Mouse (Mus musculus) retina, embryonic 14.5 days (tissue): ENCODE measurements at regions not wholly inside any gene's neighbourhood (a gene's known extent, or its start where the extent isn't known, plus 50 kb on each side); places are given as distances from the start of the nearest gene placed in this dataset.
A peak's percentile ranks its signal among the peaks of the same experiment; 100 is the strongest.

ENCODE experiments used
- DNase-seq: peaks from one replicate; pipeline ENCODE4 v3.0.0-alpha.2; 2015; ENCODE audit warnings: low spot score

DNA sequence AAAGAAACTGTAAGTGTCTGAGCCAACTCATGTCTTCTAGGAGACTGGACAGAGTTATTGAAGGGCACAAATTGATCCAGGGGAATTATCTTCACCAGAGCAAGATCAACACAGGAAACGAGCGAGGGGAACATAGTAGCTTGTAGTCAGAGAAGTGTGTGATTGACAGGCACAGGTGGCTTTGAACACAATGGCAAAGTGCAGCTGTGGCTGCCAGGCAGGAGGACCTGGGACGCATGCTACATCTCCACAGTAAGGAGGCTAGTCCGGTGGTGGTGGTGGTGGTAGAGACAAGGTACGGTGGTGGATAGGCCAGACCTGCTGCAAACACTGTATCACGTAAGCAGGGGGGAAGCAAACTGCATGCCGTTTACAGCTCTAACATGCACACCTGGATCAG lies 240.4 kb upstream of the Map3k7 start:
- DNase-seq = no peak

DNA sequence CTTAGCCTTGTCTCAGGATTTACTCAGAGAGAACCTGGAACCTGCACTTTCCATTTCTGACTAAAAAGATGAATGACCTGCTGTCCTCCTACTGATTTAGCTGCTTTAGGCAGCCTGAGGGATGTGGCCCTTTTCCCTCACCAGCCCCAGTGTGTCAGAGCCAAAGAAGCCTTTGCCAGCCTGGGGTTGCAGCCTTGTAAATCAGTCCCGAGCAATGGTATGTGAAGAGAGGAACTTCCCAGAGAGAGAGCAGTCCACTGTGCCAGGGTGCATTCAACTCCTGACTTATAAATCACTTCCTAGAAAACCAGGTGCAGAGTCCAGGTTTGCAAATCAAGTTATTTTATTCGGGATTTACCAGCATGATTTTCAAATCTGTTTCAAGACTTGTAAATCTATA lies 239.5 kb upstream of the Map3k7 start:
- DNase-seq = no peak

DNA sequence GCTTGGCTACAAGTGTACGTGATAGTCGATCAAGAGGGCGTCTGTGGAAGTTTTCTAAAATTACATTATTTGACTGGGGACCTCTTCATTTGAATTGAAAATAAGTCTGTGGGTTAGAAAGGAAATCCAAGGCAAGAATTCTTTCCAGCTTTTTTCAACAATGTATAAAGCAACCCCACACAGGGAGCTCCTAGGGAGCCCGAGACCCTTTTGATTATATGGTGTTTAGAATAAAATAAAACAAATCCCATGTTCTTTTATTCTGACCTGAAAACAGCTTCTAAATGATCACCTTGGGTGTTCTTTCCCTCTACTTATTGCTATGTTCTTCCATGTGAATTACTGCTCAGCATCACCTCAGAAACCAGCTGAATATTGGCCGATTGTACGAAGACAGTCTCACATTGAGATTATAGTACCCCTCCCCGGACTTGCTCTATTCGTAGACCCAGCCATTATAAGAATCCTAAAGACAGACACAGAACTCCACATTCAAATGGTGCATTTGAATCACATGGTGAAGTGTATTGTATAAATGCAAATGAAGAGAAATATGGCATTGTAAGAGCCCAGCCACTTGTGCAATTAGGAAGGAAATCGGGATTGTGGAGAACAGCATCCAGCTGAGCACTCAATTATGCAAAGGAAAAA lies 236.3 kb upstream of the Map3k7 start:
- no peak for DNase-seq

GRCm38 (mm10) chr4:31728149-31728516 lies 235.8 kb upstream of the Map3k7 start:
- no peak for DNase-seq

DNA sequence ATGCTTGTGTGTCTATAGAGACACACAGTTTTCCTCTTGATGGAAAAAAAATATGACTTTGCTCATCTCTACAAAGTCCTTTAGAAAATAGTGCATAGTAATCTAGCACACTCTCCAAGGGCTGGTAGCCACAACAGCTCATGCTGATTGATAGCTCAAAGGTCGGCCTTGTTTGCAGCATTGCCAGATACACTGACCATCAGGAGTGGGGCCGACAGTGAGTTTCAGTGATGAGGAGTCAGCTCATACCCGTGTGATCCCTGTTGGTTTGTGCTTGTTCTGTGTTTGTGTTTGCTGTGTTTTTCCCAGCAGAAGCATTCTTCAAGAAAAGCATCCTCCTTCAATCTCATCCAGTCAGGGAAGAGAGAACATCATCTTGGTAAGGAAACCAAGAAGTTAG lies 220.1 kb upstream of the Map3k7 start:
- no peak for DNase-seq

GRCm38 (mm10) chr4:31744431-31744830 lies 219.5 kb upstream of the Map3k7 start:
- no peak for DNase-seq

GRCm38 (mm10) chr4:31753677-31754312 lies 210.1 kb upstream of the Map3k7 start:
- DNase-seq = no peak

GRCm38 (mm10) chr4:31757126-31757525 lies 206.8 kb upstream of the Map3k7 start:
- no peak for DNase-seq

GRCm38 (mm10) chr4:31760116-31760515 lies 203.8 kb upstream of the Map3k7 start:
- no peak for DNase-seq

- DNase-seq = no peak
Observed at GRCm38 (mm10) chr4:31762199-31762598, 201.7 kb upstream of the Map3k7 start.

GRCm38 (mm10) chr4:31768026-31768626 lies 195.8 kb upstream of the Map3k7 start:
- no peak for DNase-seq

GRCm38 (mm10) chr4:31769325-31769724 lies 194.6 kb upstream of the Map3k7 start:
- DNase-seq = no peak

DNA sequence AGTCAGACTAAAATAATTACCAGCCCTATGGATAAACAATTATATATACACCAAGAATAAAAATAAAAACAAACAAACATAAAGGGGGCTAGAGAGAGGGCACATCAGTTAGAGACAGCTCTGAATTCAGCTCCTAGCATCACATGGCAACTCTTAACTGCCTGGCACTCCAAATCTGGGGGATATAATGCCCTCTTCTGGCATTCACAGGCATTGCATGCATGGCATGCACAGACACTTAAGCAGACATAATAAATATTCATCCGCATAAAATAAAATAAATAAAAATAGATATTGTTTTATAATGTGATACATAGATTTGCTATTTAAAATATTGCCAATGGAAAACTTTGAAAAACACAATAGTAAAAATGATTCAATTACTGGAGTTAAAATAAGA lies 177.6 kb upstream of the Map3k7 start:
- DNase-seq = no peak

DNA sequence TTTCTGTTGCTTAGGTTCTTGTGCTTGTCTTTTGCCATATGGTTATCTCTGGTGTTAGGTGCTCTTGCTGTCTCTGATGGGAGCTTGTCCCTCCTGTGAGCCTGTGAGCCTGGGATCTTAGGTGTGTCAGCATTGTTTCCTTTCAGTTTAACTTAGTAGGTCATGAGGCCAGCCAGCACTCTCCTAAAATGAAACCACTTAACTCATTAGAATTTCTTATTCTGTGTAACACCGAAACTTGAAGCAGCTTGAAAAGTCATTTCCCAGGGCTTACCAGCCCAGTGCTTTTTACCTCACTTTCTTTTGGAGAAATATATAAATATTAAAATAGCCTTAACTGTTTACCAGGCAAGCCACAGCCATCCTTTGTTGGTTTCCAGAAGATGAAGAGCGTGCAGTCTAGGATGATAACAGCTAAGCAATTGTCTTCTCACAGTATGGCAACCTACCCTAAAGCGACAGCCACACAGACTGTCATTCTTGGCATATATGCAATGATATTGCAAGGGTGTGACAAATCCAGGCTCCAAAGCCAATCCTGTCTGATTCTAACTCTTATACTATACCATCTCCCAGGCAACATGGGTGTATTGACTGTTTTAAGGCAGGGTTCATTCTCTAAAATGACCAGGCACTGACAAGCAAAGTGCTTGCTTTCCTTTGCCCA lies 146.2 kb upstream of the Map3k7 start:
- DNase-seq = no peak

DNA sequence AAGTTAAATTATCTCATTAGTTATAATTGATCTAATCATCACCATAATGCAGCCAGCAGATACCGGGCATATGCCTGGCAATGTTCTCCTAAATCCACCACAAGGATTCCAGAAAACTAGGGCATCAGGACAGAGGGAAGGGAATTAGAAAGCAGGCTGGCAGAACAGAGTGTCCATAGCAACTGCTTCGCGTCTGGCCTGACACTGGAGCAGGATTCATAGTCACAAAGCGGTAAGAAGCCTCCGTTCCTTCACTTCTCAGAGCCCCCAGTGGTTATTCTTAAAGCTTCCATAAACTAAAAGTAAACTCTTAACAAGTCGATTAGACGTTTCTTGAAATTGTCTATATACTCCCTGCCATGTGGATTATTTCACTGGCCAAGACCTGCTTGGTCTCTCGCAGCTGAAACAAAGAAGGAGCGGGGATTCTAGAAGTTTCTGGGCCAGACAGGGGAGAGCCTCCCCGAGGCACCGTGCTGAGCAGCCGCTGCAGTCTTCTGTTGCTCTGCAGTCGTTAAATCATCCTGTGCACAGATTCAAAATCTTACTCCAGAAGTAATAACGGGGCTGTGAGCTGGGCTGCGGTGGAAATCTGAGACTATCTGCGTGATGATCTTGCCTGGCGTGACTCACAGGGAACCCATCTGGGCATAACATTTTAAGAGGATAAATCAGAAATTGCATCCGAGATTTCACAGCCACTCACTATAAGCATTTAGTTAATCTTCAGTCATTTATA lies 144.2 kb upstream of the Map3k7 start:
- peak; percentile 64 for DNase-seq

- no peak for DNase-seq
Observed at GRCm38 (mm10) chr4:31823574-31824348, 140.1 kb upstream of the Map3k7 start.

DNA sequence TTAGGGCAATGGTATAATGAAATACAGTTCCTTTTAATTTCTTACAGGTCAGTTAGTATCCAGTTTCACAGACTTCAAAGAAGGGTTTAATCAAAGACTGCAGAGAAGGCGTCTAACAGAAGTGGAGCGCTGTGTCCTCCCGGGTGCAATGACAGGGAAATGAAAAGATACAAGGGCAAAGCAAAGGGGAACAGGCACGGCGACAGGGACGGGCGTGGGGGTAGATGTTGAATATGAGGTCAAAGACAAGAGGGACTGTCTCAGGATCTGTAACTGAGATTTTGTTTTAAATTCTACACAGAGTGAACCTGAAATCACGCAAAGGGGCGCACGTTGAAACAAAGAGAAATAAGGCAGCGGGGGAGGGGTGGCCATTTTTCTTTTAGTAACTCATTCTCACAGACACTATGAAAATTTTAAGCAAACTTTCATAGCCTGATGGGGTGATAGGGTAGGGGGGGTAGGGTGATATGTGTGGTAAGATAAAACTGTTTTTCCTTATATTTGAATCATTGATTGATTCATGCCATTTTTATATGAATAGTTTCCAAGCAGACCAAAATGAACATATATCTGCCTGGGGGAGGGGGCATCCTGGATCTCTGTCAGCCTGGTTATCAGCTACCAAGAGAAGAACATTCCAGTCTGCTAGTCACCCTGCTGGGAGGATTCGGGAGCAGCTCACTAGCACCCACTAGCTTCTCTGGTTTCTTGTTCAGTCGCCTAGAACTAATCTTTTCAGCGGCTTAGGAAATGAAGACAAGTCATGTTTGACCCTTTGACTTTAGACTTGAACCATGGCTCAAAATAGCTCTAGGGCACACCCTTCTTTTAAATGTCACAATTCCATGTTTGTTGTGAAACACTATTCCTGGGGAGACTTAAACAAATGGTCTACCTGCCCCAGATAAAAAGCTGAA lies 139.1 kb upstream of the Map3k7 start:
- peak; percentile 51 for DNase-seq

DNA sequence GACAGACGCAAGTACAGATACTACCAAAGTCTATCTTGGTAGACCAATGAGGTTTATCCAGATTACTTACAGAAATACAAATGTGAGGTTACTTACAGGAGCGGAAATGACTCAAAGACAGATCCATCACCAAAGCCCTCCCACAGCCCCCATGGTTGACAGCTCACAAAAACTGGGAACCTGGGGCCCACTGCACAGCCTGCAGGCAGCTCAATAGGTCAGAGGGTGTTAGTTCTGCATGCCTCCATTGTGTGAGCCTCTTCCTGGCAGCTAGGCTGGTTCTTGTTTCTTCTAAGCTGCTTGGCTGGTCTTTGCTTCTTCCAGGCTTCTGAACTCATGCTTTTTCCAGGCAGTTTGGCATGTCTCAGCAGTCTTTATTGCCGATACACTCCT lies 138.5 kb upstream of the Map3k7 start:
- no peak for DNase-seq

- peak; percentile 59 for DNase-seq
Observed at GRCm38 (mm10) chr4:31826661-31827060, 137.2 kb upstream of the Map3k7 start.

- no peak for DNase-seq
Observed at GRCm38 (mm10) chr4:31827266-31827665, 136.6 kb upstream of the Map3k7 start.

- DNase-seq = peak; percentile 65
Observed at GRCm38 (mm10) chr4:31830241-31830640, 133.7 kb upstream of the Map3k7 start.
